Comparison of ENCODE assay signal across 13 mouse cellular contexts in the genomic region with DNA sequence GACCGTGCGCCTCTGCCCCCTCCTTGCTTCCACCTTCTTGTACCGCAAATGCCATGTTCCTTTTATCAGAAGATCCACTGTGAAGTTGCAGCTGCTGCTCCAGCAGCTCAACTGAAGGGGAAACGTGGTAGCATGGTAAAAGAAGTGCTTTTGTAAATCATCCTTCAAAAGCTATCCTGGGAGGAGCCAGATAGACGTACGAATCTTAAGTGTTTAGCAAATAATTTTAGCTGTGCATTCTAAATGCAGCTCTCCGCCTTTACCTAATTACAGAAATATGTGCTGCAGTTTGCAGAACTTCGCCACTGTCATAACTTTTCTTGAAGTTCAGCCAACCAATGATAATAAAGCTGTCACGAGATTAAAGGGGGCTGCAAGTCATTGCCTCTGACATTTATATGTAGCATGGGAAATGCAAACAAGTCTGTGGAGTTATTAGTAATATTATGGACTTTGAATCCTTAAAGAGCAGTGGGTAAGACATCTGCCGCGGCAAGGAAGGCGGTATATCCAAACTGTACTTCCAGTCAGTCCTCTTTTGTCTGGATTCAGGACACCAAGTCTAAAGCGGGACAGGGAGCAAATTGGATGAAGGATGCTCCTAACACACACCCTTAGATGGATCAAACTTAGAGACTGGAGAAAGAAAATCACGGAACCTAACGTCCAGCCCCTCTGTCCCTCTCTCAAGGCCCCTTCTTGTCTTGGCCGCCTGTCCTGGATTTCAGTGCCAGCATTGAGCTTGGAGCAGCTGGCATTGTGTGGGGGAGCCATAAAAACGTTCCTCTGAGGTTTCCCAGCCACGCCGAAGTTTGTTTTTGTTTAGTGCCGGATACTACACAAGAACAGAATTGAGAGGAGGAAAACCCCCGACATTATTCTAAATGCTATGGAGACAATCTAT.
DNase-seq lines count a peak whose midpoint lies in the region; ATAC-seq and TF ChIP-seq lines count a peak whose summit lies in the region.
"Had no signal": no experiment of that assay in that cellular context is flagged by ENCODE, and none has a peak within 500 bp of the region (broad histone marks: within the 10 kb centered on the region; RNA-seq: fewer than 3 reads in every experiment).

No protein-coding gene starts in this region.

- no peaks in the 10 kb centered on the region for H3K27me3 ChIP-seq in kidney, embryonic 15.5 days
- H3K27me3 ChIP-seq in stomach, postnatal 0 days (ENCODE audit: control insufficient read depth, insufficient read depth, low read length): no peaks in the 10 kb centered on the region
- H3K27me3 ChIP-seq: liver, embryonic 12.5 days had no signal

- H3K36me3 ChIP-seq in kidney, embryonic 15.5 days: no peaks in the 10 kb centered on the region
- no peaks in the 10 kb centered on the region for H3K36me3 ChIP-seq in stomach, postnatal 0 days (ENCODE audit: control insufficient read depth, insufficient read depth, low read length)
- H3K36me3 ChIP-seq: liver, embryonic 12.5 days; midbrain, embryonic 15.5 days had no signal

- H3K9me3 ChIP-seq in kidney, embryonic 15.5 days (replicated peaks): no peaks in the 10 kb centered on the region
- no peaks in the 10 kb centered on the region for H3K9me3 ChIP-seq in stomach, postnatal 0 days (ENCODE audit: control insufficient read depth, low read length)
- H3K9me3 ChIP-seq: liver, embryonic 12.5 days; midbrain, embryonic 15.5 days had no signal

- TF ChIP-seq CTCF in stomach, postnatal 0 days (IDR thresholded peaks at IDR 0.05; ENCODE audit: low read depth): no peak

- ATAC-seq in kidney, embryonic 15.5 days (replicated peaks; ENCODE audit: low FRiP score): peak; percentile 83
- no peak for ATAC-seq in stomach, postnatal 0 days (ENCODE audit: low FRiP score, low TSS enrichment)
- ATAC-seq: activated CD4-positive, CD25-positive, alpha-beta regulatory T cell, adult 4 months; forebrain, embryonic 16.5 days; liver, embryonic 12.5 days; midbrain, embryonic 15.5 days had no signal

- H3K4me3 ChIP-seq in kidney, embryonic 15.5 days (replicated peaks): peak overlapping the region; percentile 18
- no peak overlapping the region for H3K4me3 ChIP-seq in stomach, postnatal 0 days (ENCODE audit: low read depth, low read length)
- H3K4me3 ChIP-seq: liver, embryonic 12.5 days; midbrain, embryonic 15.5 days had no signal

- H3K4me1 ChIP-seq in kidney, embryonic 15.5 days: peaks cover 18% of the 10 kb centered on the region
- no peaks in the 10 kb centered on the region for H3K4me1 ChIP-seq in stomach, postnatal 0 days (replicated peaks; ENCODE audit: control insufficient read depth, insufficient read depth)
- H3K4me1 ChIP-seq: liver, embryonic 12.5 days; midbrain, embryonic 15.5 days had no signal

- DNase-seq in cerebellum, postnatal 14 days: peak; percentile 47 to 56
- DNase-seq in cerebellum, adult 8-10 months: no peak
- no peak for DNase-seq in kidney, adult 9 months
- DNase-seq in testis, postnatal 10 days (ENCODE audit: low spot score): peak; percentile 40
- no peak for DNase-seq in testis, postnatal 14 days (ENCODE audit: low spot score)
- no peak for DNase-seq in stomach, postnatal 0 days (ENCODE audit: low spot score)
- no peak for DNase-seq in layer of hippocampus, adult 8-10 months (ENCODE audit: low spot score in 2 of 2)
- DNase-seq: heart, adult 18-20 months had no signal

- H3K9ac ChIP-seq in kidney, embryonic 15.5 days: no peak overlapping the region
- H3K9ac ChIP-seq in stomach, postnatal 0 days (ENCODE audit: low read length): no peak overlapping the region
- H3K9ac ChIP-seq: liver, embryonic 12.5 days; midbrain, embryonic 15.5 days had no signal

- 23% methylated on average over 21 of the region's 21 CpGs for WGBS in kidney, embryonic 15.5 days
- WGBS in stomach, postnatal 0 days: 49% methylated on average over 21 of the region's 21 CpGs

- H3K27ac ChIP-seq in kidney, embryonic 15.5 days: peak overlapping the region; percentile 73
- H3K27ac ChIP-seq in stomach, postnatal 0 days (replicated peaks): no peak overlapping the region
- H3K27ac ChIP-seq: liver, embryonic 12.5 days; midbrain, embryonic 15.5 days had no signal

- peak overlapping the region; percentile 44 for H3K4me2 ChIP-seq in kidney, embryonic 15.5 days
- peak overlapping the region; percentile 24; the same call in 1 of the 2 replicates for H3K4me2 ChIP-seq in stomach, postnatal 0 days (replicated peaks; ENCODE audit: low read depth)
- H3K4me2 ChIP-seq: liver, embryonic 12.5 days; midbrain, embryonic 15.5 days had no signal

- no peak for TF ChIP-seq EP300 in stomach, postnatal 0 days (optimal IDR thresholded peaks at IDR 0.05)

Comparison
In these comparisons a context has a peak if more than half of its experiments do, and no peak if none do; other contexts are left out.
1. DNase-seq: peak in cerebellum, postnatal 14 days (2 of 2) and testis, postnatal 10 days (single experiment); none in cerebellum, adult 8-10 months (single experiment), kidney, adult 9 months (single experiment), testis, postnatal 14 days (single experiment), stomach, postnatal 0 days (single experiment) and layer of hippocampus, adult 8-10 months (0 of 2).